Mouse (Mus musculus): Measurements from ENCODE around the gene Supt20. TPM values are rescaled to one million over a fixed set of nuclear protein-coding genes. Genes with fewer than 3 reads are reported as not detected.

Gene Supt20
- total and polyA plus RNA-seq, 3 experiments, result 34.1 to 69.5 (median 38.6) TPM

DNA sequence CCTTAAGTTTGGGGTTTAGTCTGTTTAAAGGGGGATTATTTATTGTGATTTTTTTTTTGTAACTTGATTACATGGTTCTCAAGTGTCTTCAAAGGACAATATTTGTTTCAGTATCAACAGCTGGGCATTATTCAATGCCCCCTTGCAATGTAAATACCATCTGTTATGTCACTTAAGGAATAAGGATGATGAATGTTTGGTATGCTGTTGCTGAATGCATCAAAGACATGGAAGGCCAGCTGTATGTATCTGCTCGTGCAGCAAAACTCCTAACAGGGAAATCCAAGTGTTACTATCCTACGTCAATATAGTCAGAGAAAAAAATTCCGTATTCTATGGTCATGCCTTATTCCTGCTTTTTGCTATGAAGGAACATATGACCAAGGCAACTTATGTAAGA, 24.5 kb upstream of the Supt20 start:
- in situ Hi-C loops (cut with MboI; ENCODE audit: low pct_ligation_motif_present, low pct_unique_long_range_greater_than_20kb, low sequenced_read_pairs), result no loop called here

GRCm38 (mm10) chr3:54668722-54669121, 23.9 kb upstream of the Supt20 start:
- in situ Hi-C loops (cut with MboI; ENCODE audit: low pct_ligation_motif_present, low pct_unique_long_range_greater_than_20kb, low sequenced_read_pairs), result no loop called here

More for the DNA sequence above, 24.5 kb upstream of the Supt20 start:
- Histone ChIP-seq H3K4me3 (replicated peaks in 1 of 3; ENCODE audit: low read depth in 2 of 3, low read length in 2 of 3, poor library complexity in 1 of 3) (no peak overlapping the region), H3K27me3 (replicated peaks) (no peaks in the 10 kb centered on the region), H3K9me3 (replicated peaks; ENCODE audit: low read length) (no peaks in the 10 kb centered on the region), H3K4me1 (ENCODE audit: control insufficient read depth in 1 of 2, insufficient read depth in 2 of 2) (peaks cover 3 to 9% of the 10 kb centered on the region in 2 experiments; a peak in 3 of 4 replicates), H3K79me2 (replicated peaks; ENCODE audit: control insufficient read depth, extremely low read depth, insufficient read depth, poor library complexity, severe bottlenecking) (no peaks in the 10 kb centered on the region), H3K9ac (ENCODE audit: insufficient read depth, low read depth) (no peak overlapping the region), H3K4me2 (ENCODE audit: insufficient read depth, low read depth, poor library complexity, severe bottlenecking) (no peak overlapping the region), H3K27ac (ENCODE audit: insufficient read depth, low read depth) (no peak overlapping the region), H3K36me3 (replicated peaks in 1 of 2; ENCODE audit: control insufficient read depth in 1 of 2, insufficient read depth in 1 of 2, low read length in 1 of 2) (no peaks in the 10 kb centered on the region)
- dilution Hi-C loops (cut with MboI; ENCODE audit: extremely low pct_ligation_motif_present, extremely low pct_unique_long_range_greater_than_20kb, low sequenced_read_pairs), result no loop called here
- no peak for DNase-seq (ENCODE audit: extremely low read depth)
- TF ChIP-seq MAZ (IDR thresholded peaks at IDR 0.05; ENCODE audit: low read depth, low read length) (no peak), UBTF (IDR thresholded peaks at IDR 0.05; ENCODE audit: low read depth, low read length) (no peak), BHLHE40 (IDR thresholded peaks at IDR 0.05; ENCODE audit: low read depth, low read length) (no peak), PAX5 (IDR thresholded peaks at IDR 0.05; ENCODE audit: low read length) (no peak), MYC (IDR thresholded peaks at IDR 0.05; ENCODE audit: low read depth, low read length) (no peak), USF2 (conservative IDR thresholded peaks at IDR 0.05; ENCODE audit: low read depth, low read length) (no peak), RAD21 (IDR thresholded peaks at IDR 0.05; ENCODE audit: low read depth, low read length) (no peak), TBP (conservative IDR thresholded peaks at IDR 0.05; ENCODE audit: low read depth, low read length) (no peak), ELF1 (IDR thresholded peaks at IDR 0.05; ENCODE audit: low read depth, low read length) (no peak), SIN3A (IDR thresholded peaks at IDR 0.05; ENCODE audit: low read length) (no peak), E2F4 (IDR thresholded peaks at IDR 0.05; ENCODE audit: insufficient replicate concordance, low read depth, low read length) (no peak), MAX (IDR thresholded peaks at IDR 0.05; ENCODE audit: low read length) (no peak), SMC3 (IDR thresholded peaks at IDR 0.05; ENCODE audit: low read depth, low read length) (no peak), JUND (conservative IDR thresholded peaks at IDR 0.05; ENCODE audit: low read depth, low read length) (no peak), IRF4 (IDR thresholded peaks at IDR 0.05; ENCODE audit: low read depth, low read length) (no peak), ZMIZ1 (IDR thresholded peaks at IDR 0.05; ENCODE audit: low read depth, low read length) (no peak), HCFC1 (IDR thresholded peaks at IDR 0.05; ENCODE audit: low read depth, low read length) (no peak)

More at GRCm38 (mm10) chr3:54668722-54669121, 23.9 kb upstream of the Supt20 start:
- no peak for DNase-seq (ENCODE audit: extremely low read depth)
- Histone ChIP-seq H3K9ac (ENCODE audit: insufficient read depth, low read depth) (no peak overlapping the region), H3K4me1 (ENCODE audit: control insufficient read depth in 1 of 2, insufficient read depth in 2 of 2) (peaks cover 3 to 9% of the 10 kb centered on the region in 2 experiments; a peak in 3 of 4 replicates), H3K4me2 (ENCODE audit: insufficient read depth, low read depth, poor library complexity, severe bottlenecking) (no peak overlapping the region), H3K9me3 (replicated peaks; ENCODE audit: low read length) (no peaks in the 10 kb centered on the region), H3K27ac (ENCODE audit: insufficient read depth, low read depth) (no peak overlapping the region), H3K36me3 (replicated peaks in 1 of 2; ENCODE audit: control insufficient read depth in 1 of 2, insufficient read depth in 1 of 2, low read length in 1 of 2) (no peaks in the 10 kb centered on the region), H3K4me3 (replicated peaks in 1 of 3; ENCODE audit: low read depth in 2 of 3, low read length in 2 of 3, poor library complexity in 1 of 3) (no peak overlapping the region), H3K79me2 (replicated peaks; ENCODE audit: control insufficient read depth, extremely low read depth, insufficient read depth, poor library complexity, severe bottlenecking) (no peaks in the 10 kb centered on the region), H3K27me3 (replicated peaks) (no peaks in the 10 kb centered on the region)
- TF ChIP-seq IRF4 (IDR thresholded peaks at IDR 0.05; ENCODE audit: low read depth, low read length) (no peak), ZNF384 (IDR thresholded peaks at IDR 0.05; ENCODE audit: low read depth, low read length) (no peak), MAZ (IDR thresholded peaks at IDR 0.05; ENCODE audit: low read depth, low read length) (no peak), GABPA (IDR thresholded peaks at IDR 0.05; ENCODE audit: insufficient replicate concordance, low read depth, low read length) (no peak), ZKSCAN1 (IDR thresholded peaks at IDR 0.05; ENCODE audit: borderline replicate concordance, low read depth, low read length) (no peak), POLR2A (IDR thresholded peaks at IDR 0.05; ENCODE audit: low read depth, low read length) (no peak)
- dilution Hi-C loops (cut with MboI; ENCODE audit: extremely low pct_ligation_motif_present, extremely low pct_unique_long_range_greater_than_20kb, low sequenced_read_pairs), result no loop called here
